Mouse (Mus musculus): Measurements from ENCODE around the gene Paqr8.
"Not testable (repeated sequence)": the region's sequence is repeated elsewhere in the genome, so short reads cannot be mapped to it uniquely, and the experiment has no call there.

Paqr8 gene

DNA sequence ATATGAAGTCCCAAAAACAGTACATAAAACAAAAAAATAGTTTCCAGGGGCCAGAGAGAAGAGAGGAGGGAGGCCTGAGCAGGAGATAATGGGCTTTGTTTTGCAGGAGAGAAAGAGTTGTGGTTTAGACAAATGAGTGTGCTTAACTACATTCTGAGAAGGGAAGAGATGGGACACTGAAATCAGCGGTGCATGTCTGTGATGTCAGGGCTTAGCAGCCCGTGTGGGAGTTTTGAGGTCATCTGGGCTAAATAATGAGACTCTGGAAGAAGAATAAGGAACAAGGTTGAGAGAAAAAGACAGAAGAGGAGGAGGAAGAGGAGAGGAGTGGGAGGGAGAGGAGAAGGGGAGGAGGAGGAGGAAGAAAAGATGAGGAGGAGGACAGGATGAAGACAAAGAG, 21.7 kb downstream of the Paqr8 start:
- no peak for DNase-seq (ENCODE audit: low spot score)

DNA sequence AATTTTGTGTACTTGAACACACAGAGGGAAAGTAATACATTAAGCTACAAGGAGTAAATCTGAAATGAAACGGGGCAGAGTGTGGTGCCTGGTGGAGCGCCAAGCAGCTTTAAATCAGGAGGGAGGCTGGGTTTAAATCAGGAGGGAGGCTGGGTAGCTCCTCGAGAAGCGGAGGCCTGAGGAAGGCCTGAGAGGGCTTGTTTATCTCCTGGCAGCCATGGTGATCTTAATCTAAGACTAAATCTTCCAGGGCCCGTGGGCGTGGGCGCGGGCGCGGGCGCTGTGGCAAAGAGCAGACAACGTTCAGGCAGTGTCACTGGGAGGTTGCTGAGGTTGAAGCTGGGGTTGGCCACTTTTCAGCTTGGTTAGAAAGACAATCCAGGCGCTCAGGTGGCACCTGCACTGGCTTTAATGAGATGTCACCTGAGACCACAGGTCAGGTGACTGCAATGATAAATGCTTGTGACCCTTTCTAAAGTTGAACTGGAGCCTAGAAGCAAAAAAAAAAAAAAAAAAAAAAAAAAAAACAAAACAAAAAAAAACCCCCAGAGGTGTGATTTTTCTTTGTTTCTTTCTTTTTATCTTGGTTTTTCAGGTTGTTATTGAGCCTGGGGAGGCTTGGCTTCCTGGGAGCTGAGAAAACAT, 22.2 kb downstream of the Paqr8 start:
- DNase-seq (ENCODE audit: low spot score): no peak

DNA sequence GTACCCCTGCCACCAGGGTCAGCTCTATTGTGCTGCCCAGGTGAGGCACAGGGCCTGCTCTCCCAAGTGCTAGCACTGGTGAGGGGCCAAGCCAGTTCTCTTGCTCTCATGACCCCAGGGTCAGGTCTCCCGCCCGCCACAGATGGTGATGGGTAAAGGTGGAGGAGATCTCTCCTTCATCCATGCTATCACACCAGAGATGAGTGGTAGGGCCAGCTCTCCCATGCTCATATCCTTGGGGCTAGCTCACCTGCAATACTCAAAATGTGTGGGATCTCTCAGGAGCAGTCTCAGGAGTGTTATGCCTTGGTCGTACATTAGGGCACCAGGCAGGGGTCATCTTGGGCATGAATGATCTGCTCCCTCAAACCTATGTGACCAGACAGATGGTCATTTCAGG, 24.4 kb downstream of the Paqr8 start:
- DNase-seq (ENCODE audit: low spot score): no peak

DNA sequence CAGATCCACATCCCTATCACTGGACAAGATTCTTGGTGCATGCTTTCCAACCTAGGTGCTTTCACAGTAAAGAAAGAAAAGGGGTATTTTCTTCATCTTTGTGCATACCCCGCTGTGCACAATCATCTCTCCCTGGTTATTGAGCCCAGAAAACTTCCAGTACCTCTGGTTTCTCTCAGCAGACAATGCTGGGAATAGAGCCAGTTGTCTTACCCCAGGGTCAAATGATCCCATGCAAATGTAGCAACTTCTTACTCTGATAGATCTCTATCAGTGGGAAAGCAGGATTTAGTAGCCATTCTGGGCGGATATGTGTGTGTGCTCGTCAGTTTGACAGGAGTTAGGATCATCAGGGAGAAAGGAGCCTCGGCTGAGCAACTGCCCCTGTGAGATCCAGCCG, 25.2 kb downstream of the Paqr8 start:
- DNase-seq (ENCODE audit: low spot score): no peak

DNA sequence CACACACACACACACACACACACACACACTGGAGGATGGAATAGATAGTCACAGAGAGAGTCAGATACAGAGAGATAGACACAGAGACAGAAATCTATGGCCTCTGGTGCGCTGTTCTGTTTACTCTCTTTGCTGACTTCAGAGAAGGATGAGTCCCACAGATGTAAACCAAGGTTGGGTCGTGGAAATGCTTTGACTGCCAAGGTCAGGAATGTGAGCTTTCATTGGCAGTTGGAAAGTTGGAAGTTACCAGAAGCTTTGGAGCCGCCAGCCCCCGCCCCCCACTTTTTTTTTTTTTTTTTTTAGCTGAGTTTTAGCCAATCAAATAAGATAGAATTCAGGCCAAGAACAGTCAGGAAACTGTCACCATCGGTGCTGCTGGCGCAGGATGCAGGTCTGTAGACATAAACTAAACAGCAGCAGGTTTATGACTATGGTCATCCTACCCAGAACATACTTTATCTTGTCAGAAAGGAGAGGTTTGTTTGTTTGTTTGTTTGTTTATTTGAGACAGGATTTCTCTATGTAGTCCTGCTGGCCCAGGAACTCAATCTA, 27.2 kb downstream of the Paqr8 start:
- DNase-seq (ENCODE audit: low spot score): no peak

DNA sequence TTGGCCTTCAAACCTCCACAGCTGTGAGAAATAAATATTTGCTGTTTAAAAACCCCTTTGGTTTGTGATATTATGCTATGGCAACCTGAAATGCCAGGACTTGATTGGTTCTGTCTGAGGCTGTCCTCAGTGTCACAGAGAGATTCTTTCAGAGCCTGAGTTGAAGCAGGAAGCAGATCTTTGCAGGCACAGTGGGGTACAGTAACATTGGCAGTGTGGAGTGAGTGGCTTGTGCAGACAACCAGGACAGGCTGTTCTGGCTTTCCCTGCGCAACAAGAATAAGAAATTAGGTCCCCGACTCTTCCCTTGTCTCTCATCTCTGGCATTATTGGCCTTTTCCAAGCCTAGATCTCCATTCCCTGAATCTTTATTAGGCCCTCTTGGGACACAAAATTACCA, 29.3 kb downstream of the Paqr8 start:
- DNase-seq (ENCODE audit: low spot score): no peak

DNA sequence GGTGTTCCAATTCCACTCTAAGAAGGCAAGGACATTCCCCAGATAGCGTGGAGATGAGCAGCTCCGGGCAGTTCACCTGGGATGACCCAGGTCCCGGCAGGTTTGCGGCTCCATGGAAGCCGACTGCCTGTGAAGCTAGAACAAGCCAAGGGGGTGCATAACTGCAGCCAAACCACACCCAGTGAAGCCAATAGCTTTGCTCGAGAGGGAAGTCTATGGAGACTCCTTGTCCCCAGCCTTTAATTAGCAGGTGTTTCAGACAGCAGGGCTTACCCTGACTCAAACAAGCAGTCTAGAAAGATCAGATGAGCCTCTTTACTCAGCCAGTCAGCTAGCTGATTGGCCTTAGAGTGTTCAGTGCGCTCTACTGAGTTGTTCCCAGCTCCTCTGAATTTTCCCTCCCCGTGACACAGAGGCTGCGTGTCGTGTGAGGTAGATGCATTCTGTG, 30.7 kb downstream of the Paqr8 start:
- DNase-seq (ENCODE audit: low spot score): no peak

DNA sequence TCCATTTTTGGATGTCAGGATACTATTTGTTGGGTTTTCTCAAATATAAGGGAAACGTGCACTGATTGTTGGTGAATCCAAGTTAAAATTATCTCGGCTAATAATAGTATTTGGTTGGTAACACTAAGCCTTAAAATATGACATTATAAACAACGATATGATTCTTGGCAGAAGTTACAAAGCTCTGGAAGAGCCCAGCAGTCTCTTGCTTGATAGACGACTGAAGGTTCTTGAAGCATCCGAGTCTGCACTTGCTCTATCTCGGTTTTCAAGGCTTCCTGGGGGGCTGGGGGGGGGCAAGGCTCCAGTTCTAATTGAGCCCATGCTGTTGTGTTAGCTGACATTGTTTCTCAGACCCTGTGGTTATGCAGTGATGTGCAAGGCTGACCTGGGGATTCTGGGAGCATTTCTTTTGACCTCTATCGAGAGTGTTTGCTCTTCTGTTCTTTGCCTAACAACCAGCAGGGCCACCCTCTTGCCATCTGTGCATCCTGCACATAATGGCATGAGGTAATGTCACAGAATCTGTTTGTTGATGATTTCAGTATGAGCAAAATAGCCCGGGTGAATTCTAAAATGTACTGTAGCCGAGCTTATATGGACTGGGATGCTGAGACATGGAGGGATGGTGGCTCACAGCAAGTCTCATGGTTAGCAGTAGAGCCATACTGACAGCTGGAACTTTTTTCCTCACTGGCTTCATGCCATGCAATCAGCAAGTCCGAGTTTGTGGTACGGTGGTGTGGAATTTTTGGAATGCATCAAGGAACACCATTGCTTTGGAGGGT, 32.4 kb downstream of the Paqr8 start:
- DNase-seq (ENCODE audit: low spot score): no peak

DNA sequence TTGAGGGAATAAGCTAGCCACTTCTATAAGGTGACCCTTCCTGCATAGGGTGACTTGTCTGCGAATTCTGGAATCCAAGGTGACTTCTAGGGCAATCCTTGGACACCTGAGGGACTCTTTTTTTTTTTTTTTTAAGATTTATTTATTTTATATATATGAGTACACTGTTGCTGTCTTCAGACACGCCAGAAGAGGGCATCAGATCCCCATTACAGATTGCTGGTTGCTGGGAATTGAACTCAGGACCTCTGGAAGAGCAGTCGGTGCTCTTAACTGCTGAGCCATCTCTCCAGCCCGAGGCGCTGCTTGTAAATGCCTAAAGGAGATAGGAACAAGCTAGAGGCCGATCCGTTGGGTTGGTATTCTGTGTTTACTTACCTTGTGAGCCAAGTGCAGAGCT, 34.9 kb downstream of the Paqr8 start:
- DNase-seq (ENCODE audit: low spot score): not testable (repeated sequence)

DNA sequence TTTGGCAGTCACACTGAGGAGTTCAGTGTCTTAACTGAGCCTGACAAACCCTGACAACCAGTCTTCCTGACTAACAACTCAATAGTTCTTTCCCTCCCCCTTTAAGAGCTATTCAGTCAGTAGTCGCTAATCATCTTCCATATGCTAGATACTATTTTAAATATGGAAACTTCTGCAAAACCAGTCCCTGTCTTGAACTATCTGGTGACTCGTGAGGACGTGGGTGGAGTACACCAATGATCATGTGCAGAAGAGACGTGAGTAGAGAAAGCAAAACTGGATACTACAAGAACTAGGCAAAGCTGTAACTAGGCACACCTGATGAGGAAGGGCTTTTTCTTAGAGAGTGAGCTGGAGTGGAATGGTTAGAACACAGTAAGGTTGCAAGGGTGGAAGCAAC, 35.5 kb downstream of the Paqr8 start:
- DNase-seq (ENCODE audit: low spot score): no peak

DNA sequence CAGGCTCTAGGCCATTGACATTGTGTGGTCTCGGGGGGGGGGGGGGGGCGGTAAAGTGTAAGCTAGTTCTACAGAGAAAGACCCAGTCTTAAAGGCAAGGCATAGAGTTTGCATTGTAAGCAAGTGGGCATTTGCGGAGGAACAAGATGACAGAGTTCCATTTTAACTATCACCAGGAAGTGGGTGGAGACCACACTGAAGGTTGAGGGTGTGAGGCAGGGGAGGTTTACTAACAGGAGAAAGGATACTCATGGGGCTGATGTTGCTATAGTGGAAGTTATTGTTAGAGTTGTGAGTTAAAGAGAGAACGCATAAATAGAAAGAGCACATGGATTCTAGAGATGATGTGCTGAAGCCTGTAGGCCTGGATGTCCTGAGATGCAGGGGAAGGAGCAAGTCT, 36.0 kb downstream of the Paqr8 start:
- DNase-seq (ENCODE audit: low spot score): no peak

DNA sequence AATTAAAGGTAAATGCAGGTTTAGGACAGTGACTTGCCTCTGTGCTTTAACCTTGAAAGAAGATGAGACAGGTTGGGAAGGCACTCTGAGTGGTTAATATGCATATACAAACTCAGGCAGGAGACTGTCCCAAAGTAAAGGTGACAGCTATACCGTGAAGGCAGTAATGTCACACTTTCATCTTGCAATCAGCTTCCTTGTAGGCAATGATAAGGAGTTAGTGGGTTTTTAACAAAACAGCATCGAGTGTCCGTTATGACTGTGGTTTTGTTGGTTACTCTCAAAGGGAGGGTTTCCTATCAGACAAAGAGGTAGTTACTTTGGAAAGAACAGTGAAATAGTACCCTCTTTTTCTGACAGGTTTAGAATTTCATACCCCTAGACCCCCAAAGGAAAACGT, 38.1 kb downstream of the Paqr8 start:
- no peak for DNase-seq (ENCODE audit: low spot score)

DNA sequence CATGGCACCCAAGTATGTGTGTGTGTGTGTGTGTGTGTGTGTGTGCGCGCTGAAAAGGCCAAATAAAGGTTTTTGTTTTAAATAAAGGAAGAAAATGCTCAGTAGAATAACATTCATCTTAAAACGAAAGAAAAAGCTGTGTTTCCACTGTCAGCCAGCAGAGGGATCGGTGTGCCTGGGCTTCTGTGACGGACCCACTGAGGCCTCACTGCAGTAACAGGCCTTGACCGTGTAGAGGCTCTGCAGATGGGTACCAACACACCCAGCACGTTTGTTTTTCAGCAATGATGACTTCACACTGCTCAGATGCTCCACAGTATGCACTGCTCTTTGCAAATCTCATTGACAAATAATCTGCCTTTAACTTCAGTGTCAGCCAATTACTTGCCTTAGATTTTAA, 43.1 kb downstream of the Paqr8 start:
- no peak for DNase-seq (ENCODE audit: low spot score)

DNA sequence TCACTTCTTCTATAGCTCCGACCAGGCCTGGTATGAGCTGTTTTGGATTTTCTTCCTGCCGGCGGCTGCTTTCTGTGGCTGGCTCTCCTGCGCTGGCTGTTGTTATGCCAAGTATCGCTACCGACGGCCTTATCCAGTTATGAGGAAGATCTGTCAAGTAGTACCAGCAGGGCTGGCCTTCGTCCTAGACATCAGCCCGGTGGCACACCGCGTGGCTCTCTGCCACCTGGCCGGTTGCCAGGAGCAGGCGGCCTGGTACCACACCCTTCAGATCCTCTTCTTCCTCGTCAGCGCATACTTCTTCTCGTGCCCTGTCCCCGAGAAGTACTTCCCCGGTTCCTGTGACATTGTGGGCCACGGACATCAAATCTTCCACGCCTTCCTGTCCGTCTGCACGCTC, 44.7 kb downstream of the Paqr8 start:
- no peak for DNase-seq (ENCODE audit: low spot score)

DNA sequence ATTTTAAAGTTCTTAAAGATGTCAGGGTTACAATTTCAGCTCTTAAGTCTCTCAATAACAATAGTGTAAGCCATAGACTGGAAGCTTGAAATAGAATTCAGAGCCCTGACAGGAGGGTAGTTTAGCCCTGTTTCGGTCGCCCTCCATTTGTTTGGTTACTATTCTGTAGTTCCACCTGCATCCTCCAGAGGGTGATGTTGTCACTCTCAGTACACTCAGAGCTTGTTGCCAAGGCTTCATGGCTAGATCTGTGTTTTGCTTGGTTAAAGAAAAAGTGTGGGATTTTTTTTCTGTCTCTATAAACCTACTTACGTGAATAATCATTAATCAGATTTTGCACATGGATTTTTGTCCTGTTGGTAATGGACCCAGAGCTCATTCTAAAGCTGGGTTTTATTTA, 48.6 kb downstream of the Paqr8 start:
- no peak for DNase-seq (ENCODE audit: low spot score)

DNA sequence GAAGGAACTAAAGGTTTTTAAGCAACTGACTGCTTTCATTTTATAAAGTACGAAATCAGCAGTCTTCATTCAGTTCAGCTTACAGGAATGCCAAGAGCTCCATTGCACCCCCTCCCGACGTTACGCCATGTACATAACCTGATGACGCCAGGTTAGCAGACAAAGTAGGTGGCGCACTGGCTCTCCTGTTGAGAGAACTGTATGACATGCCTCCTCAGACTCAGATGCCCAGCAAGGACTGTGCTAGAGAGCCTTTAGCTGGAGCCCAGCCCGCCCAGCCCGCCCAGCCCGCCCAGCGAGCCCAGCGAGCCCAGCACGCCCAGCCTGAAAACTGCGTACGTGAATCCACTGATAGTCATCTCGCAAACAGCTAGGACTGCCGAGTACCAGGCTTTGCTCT, 49.7 kb downstream of the Paqr8 start:
- no peak for DNase-seq (ENCODE audit: low spot score)

DNA sequence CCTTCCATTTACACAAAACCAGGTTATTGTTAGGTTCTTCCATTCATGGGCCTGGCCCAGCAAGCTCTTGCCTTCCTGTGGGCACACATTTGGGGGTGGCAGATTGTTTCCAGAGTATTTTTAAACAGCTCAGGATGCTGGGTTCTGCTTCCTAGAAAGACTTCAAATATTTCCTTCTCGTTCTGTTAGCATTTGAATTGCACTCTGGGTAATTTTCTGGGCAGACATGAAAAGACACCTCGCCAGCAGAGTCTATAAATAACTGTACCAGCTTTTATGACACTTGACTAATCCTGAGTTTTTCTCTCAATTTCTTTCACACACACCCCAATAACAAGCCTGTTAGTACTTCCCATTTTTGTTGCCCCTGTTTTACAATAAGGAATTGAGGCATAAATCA, 50.9 kb downstream of the Paqr8 start:
- DNase-seq (ENCODE audit: low spot score): no peak

DNA sequence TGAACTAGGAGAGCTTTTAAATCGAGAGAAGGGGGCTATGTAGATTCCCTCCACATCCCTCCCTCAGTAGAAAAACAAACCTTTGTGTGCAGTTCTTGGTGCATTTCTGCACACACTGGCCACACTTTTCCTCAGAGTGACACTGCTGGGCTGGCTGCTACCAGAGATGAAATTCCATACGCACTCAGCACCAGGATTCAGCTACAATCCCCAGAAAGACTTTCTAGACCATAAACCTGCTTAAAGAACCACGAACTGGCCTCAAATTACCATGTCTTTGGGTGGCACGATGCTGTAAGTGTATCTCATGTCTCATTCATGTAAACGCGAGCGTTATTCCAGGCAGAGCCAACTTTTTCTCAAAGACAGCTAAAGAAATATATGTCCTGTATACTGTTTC, 51.5 kb downstream of the Paqr8 start:
- DNase-seq (ENCODE audit: low spot score): no peak

DNA sequence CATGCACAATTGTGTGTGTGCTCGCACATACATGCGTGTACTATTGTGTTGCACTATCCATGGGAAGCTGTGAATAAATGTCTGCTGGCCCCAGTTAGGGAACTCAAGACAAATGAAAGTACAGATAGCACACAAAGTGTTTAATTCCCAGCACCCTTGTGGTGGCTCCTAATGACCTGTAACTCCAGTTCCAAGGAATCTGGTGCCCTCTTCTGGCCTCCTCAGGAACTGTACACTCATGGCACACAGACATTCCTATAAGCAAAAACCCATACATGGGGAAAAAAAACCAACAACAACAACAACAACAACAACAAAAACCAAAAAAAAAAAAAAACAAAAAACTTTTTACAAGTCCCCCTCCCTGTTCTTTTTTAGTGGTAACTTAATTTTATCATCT, 52.6 kb downstream of the Paqr8 start:
- DNase-seq (ENCODE audit: low spot score): no peak

DNA sequence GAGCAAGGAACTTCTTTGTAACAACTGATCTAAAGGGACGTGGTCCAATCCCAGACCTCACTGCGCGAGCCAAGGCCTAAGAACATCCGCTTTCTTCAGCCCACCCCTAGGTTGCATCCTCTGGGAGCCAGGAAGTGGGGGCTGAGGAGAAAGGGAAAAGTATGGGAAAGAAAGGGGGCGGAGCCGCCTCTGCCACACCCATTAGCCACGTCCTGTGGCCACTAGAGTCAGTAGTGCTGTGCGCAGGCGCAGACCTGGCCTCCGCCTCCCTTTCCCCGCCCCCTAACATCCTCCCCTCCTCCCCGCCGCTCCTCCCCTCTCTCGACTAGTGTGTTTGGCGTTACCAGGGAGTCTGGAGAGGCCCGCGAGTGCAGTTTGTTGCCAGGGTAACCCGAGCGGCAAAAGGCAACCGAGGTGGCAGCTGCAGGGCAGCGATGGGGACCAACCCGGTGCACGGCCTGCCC, 60.9 kb downstream of the Paqr8 start, which contains the start of gene Efhc1:
Gene Efhc1 (plus strand): TSS at position 327 of the 464 bp plus-strand sequence.
- peak; percentile 80 for DNase-seq (ENCODE audit: low spot score)

DNA sequence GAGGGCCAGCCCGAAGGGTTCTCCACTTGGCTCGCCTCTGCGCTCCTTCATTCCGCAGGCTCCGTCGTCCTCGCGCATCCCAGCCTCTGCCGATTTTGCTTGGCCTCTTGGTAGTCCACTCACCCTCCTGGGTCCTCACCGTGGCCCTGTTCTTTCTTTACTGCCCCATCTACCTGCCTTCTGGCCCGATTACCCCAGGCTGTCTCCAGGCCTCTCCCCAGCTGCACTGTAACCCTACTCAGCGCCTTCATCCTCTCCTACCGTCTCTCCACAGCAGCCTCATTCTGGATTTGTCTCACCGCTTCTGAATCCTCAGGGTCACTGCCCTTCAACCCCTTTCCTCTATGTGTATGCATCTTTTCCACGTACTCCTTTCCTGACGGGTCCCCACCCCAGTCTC, 61.4 kb downstream of the Paqr8 start:
- no peak for DNase-seq (ENCODE audit: low spot score)

DNA sequence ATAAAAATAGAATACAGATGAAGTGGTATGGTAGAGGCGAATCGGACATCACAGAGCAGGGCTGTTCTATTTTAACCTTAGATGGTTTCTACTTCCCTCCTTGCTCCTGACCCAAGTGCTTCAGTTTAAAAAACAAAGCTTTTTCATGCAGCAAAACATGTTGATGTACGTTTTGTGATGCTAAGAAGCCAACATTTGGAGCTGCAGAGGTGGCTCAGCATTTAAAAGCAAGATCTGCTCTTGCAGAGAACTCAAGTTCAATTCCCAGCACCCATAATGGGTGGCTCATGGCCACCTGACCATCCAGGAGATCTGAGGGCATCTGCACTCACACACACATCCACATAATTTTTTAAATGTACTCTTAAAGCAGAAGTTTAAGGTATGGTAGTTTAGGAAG, 64.5 kb downstream of the Paqr8 start:
- DNase-seq (ENCODE audit: low spot score): no peak

DNA sequence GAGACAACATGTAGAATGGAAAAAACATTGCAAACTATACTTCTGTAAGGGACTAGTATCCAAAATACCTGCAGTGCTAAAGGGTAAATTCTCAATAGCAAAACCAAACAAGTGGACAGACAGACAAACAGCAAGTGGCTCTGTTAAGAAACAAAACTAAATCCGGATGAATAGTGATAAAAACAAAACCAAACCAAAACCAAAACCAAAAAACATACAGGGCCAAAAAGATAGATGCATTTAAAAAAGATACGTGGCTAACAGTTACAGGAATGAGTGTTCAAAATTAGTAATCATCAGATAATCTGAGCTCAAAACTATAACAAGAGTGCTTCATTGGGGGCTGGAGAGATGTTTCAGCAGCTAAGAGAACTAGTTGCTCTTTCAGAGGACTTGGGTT, 79.2 kb downstream of the Paqr8 start:
- no peak for DNase-seq (ENCODE audit: low spot score)

Measured in ovary, postnatal 10 days (tissue).